Mouse (Mus musculus): ENCODE data around the gene Golgb1. TPM values are rescaled to one million over a fixed set of nuclear protein-coding genes. Genes with fewer than 3 reads are reported as not detected.

Golgb1 gene
- total RNA-seq, 2 experiments from 2014 or later = 74.1 to 82.4 TPM

GRCm38 (mm10) chr16:36920410-36920809 is 45.5 kb downstream of the Golgb1 start:
- DNase-seq = no peak

GRCm38 (mm10) chr16:36921067-36921613 is 46.2 kb downstream of the Golgb1 start:
- no peak for DNase-seq

GRCm38 (mm10) chr16:36921980-36922379 is 47.0 kb downstream of the Golgb1 start:
- DNase-seq = no peak

- DNase-seq = no peak
Observed at GRCm38 (mm10) chr16:36924312-36924711, 49.4 kb downstream of the Golgb1 start.

- DNase-seq = no peak
Observed at GRCm38 (mm10) chr16:36925351-36925750, 50.4 kb downstream of the Golgb1 start.

- DNase-seq = peak in 1 of 2 experiments; percentile 44
Observed at GRCm38 (mm10) chr16:36925797-36926196, 50.9 kb downstream of the Golgb1 start.

GRCm38 (mm10) chr16:36926514-36927447 is 51.8 kb downstream of the Golgb1 start:
- DNase-seq = no peak

GRCm38 (mm10) chr16:36927495-36928105 is 52.7 kb downstream of the Golgb1 start:
- no peak for DNase-seq

GRCm38 (mm10) chr16:36928106-36928500 is 53.2 kb downstream of the Golgb1 start:
- DNase-seq = no peak

GRCm38 (mm10) chr16:36929216-36929615 is 54.3 kb downstream of the Golgb1 start:
- DNase-seq = no peak

GRCm38 (mm10) chr16:36930231-36931136 is 55.5 kb downstream of the Golgb1 start:
- DNase-seq = no peak

- DNase-seq = no peak
Observed at GRCm38 (mm10) chr16:36931381-36931780, 56.4 kb downstream of the Golgb1 start.

GRCm38 (mm10) chr16:36931976-36932375 is 57.0 kb downstream of the Golgb1 start:
- DNase-seq = no peak

GRCm38 (mm10) chr16:36932546-36932945 is 57.6 kb downstream of the Golgb1 start:
- no peak for DNase-seq

GRCm38 (mm10) chr16:36934131-36934840 is 59.3 kb downstream of the Golgb1 start:
- no peak for DNase-seq

GRCm38 (mm10) chr16:36934841-36935620 is 60.1 kb downstream of the Golgb1 start, which contains the start of gene Hcls1:
Gene Hcls1, plus strand, starts transcription at chr16:36934983.
- DNase-seq = no peak

GRCm38 (mm10) chr16:36935814-36936213 is 60.9 kb downstream of the Golgb1 start:
- DNase-seq = no peak

GRCm38 (mm10) chr16:36941137-36941727 is 66.3 kb downstream of the Golgb1 start:
- no peak for DNase-seq

GRCm38 (mm10) chr16:36941895-36942294 is 67.0 kb downstream of the Golgb1 start:
- no peak for DNase-seq

- no peak for DNase-seq
Observed at GRCm38 (mm10) chr16:36943591-36943990, 68.7 kb downstream of the Golgb1 start.
